Mouse (Mus musculus) heart, embryonic 11.5 days (tissue): ENCODE measurements around the gene Kcnk6. TPM values are rescaled to one million over a fixed set of nuclear protein-coding genes. Genes with fewer than 3 reads are reported as not detected.

Experiments
- ATAC-seq: fragments of 200-750 bp; cut with Nextera tagmentation; replicated peaks from 2 replicates; pipeline ENCODE4 v1.8.0; 2017; ENCODE audit warnings: moderate library complexity; ENCODE audit not compliant: insufficient number of reproducible peaks, low FRiP score, low TSS enrichment
- H3K27ac ChIP-seq: fragments of 300-500 bp; sonication (generic); 2 replicates; pipeline ENCODE4 v1.5.1; 2014; ENCODE audit warnings: mild to moderate bottlenecking, low read depth, low read length
- H3K27me3 ChIP-seq: fragments of 300-500 bp; sonication (generic); 2 replicates; pipeline ENCODE4 v1.6.1; 2014; ENCODE audit warnings: mild to moderate bottlenecking, low read length, mixed read lengths; ENCODE audit not compliant: control insufficient read depth, insufficient read depth
- H3K36me3 ChIP-seq: fragments of 300-500 bp; sonication (generic); 2 replicates; pipeline ENCODE4 v1.6.1; 2014; ENCODE audit warnings: mild to moderate bottlenecking, low read length, moderate library complexity, mixed read lengths; ENCODE audit not compliant: control insufficient read depth, insufficient read depth
- H3K4me1 ChIP-seq: fragments of 300-500 bp; sonication (generic); 2 replicates; pipeline ENCODE4 v1.6.1; 2014; ENCODE audit warnings: low read length; ENCODE audit not compliant: control insufficient read depth, insufficient read depth
- H3K4me2 ChIP-seq: fragments of 300-500 bp; sonication (generic); 2 replicates; pipeline ENCODE4 v1.6.1; 2014; ENCODE audit warnings: mild to moderate bottlenecking, moderate library complexity
- H3K4me3 ChIP-seq: fragments of 300-500 bp; sonication (generic); 2 replicates; pipeline ENCODE4 v1.5.1; 2014; ENCODE audit warnings: low read depth, low read length
- H3K9ac ChIP-seq: fragments of 300-500 bp; sonication (generic); 2 replicates; pipeline ENCODE4 v1.6.1; 2014; ENCODE audit warnings: mild to moderate bottlenecking, low read depth, low read length, moderate library complexity
- H3K9me3 ChIP-seq: fragments of 300-500 bp; sonication (generic); replicated peaks from 2 replicates; pipeline ENCODE4 v1.6.1; 2016; ENCODE audit warnings: low read length; ENCODE audit not compliant: control insufficient read depth
- WGBS: fragments of 180-500 bp; shearing (Covaris S2); extraction: QIAGEN DNeasy Blood & Tissue Kit; methylation state at CpG from one replicate; pipeline ENCODE4 v1.1.7; 2014; ENCODE audit not compliant: insufficient replicate concordance; 5-methylcytosine and 5-hydroxymethylcytosine counted together
- polyA plus RNA-seq: library from polyadenylated mRNA; unstranded; fragments of >200 nt; fragmentation: Nextera tagmentation; extraction: Ambion mirVana; gene quantifications from 2 replicates; pipeline ENCODE4 v1.2.1, GENCODE M21; 2014

Kcnk6 gene
- polyA plus RNA-seq: 0.89 and 1.6 TPM in 2 replicates

GRCm38 (mm10) chr7:29232247-29233013, at the start of gene Kcnk6:
TSS of gene Kcnk6 (minus strand) at chr7:29232515.
- H3K27ac ChIP-seq: peak within 1 kb of the TSS; percentile 54; the same call in 1 of the 2 replicates
- WGBS: 1% methylated on average over 62 of the region's 62 CpGs
- peaks cover 23% of the 10 kb centered on the region for H3K27me3 ChIP-seq
- peak within 1 kb of the TSS; percentile 96 for H3K4me2 ChIP-seq
- H3K9me3 ChIP-seq: no peaks in the 10 kb centered on the region
- peaks cover 5% of the 10 kb centered on the region; the same call in 1 of the 2 replicates for H3K4me1 ChIP-seq
- H3K9ac ChIP-seq: peak within 1 kb of the TSS; percentile 81
- no peak; the same call in 1 of the 2 replicates for ATAC-seq
- H3K4me3 ChIP-seq: peak within 1 kb of the TSS; percentile 64
- H3K36me3 ChIP-seq: no peaks in the 10 kb centered on the region

GRCm38 (mm10) chr7:29281201-29282073, 49.1 kb upstream of the Kcnk6 start, which contains the start of gene Spint2:
TSS of gene Spint2 (minus strand) at chr7:29281912.
- ATAC-seq: peak; percentile 50; the same call in 1 of the 2 replicates
- 1% methylated on average over 80 of the region's 80 CpGs for WGBS
- Histone ChIP-seq H3K4me3 (peak within 1 kb of the TSS; percentile 59), H3K27me3 (peaks cover 36% of the 10 kb centered on the region), H3K27ac (no peak within 1 kb of the TSS), H3K36me3 (no peaks in the 10 kb centered on the region), H3K9me3 (no peaks in the 10 kb centered on the region), H3K9ac (peak within 1 kb of the TSS; percentile 77), H3K4me1 (peaks cover 22% of the 10 kb centered on the region), H3K4me2 (peak within 1 kb of the TSS; percentile 100)

DNA sequence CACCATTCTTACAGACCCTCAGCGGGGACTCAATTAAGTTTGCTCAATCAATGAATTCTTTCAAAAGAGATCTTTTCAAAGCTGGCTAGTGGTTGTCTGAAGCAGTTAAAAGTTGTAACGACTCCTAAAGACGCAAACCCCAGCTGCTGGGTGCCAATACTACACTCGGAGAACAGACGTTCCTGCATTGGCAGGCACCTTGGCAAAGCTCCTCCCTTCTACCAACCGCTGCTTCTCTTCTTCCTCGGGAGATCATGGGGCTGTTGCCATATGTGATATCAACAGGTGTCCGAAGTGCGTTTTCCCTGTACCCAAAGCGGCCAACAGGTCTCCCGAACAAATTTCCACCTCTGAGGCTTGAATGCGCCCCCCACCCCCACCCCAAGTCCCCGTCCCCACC, 48.5 kb upstream of the Kcnk6 start:
- ATAC-seq: no peak
- no peak overlapping the region for H3K27ac ChIP-seq
- H3K4me1 ChIP-seq: peaks cover 22% of the 10 kb centered on the region
- H3K27me3 ChIP-seq: peaks cover 34% of the 10 kb centered on the region
- 17% methylated on average over 13 of the region's 13 CpGs for WGBS
- peak overlapping the region; percentile 59 for H3K4me3 ChIP-seq
- no peaks in the 10 kb centered on the region for H3K36me3 ChIP-seq
- H3K9ac ChIP-seq: peak overlapping the region; percentile 77
- H3K4me2 ChIP-seq: peak overlapping the region; percentile 100
- no peaks in the 10 kb centered on the region for H3K9me3 ChIP-seq

DNA sequence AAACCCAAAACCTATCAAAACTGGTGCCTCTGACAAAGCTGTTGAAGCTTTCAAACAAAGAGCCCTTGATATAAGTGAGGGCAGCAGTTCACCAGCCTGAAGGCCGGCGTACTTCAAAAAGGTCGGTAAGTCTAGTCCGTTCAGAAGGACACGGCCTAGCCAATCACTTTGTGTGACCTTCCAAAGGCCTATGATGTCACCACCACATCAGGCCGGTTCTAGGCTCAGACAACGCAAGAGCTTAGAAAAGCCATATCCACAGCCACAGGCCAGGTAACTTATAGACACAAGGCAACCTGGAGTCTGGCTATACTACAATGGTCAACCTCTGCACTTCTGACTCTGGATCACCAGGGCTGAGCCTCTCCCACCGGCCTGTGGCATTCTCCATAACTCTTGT, 47.6 kb upstream of the Kcnk6 start:
- 0 out of 2 replicates have a peak, but pooled peaks have one; percentile 40 for ATAC-seq
- H3K27ac ChIP-seq: peak overlapping the region; percentile 17; the same call in 1 of the 2 replicates

GRCm38 (mm10) chr7:29279261-29279660, 46.9 kb upstream of the Kcnk6 start:
- no peaks in the 10 kb centered on the region for H3K9me3 ChIP-seq
- no peak overlapping the region for H3K4me2 ChIP-seq
- 0 out of 2 replicates have a peak overlapping the region, but pooled peaks have one; percentile 46 for H3K27ac ChIP-seq
- peaks cover 30% of the 10 kb centered on the region for H3K27me3 ChIP-seq
- H3K4me3 ChIP-seq: no peak overlapping the region
- no peak for ATAC-seq
- no peak overlapping the region for H3K9ac ChIP-seq
- H3K4me1 ChIP-seq: peaks cover 22% of the 10 kb centered on the region
- no peaks in the 10 kb centered on the region for H3K36me3 ChIP-seq

More for the DNA sequence above, 47.6 kb upstream of the Kcnk6 start:
- H3K4me1 ChIP-seq: peaks cover 22% of the 10 kb centered on the region
- 26% methylated on average over 8 of the region's 8 CpGs for WGBS
- no peak overlapping the region for H3K9ac ChIP-seq
- no peak overlapping the region for H3K4me2 ChIP-seq
- H3K4me3 ChIP-seq: no peak overlapping the region
- H3K36me3 ChIP-seq: no peaks in the 10 kb centered on the region
- peaks cover 30% of the 10 kb centered on the region for H3K27me3 ChIP-seq
- H3K9me3 ChIP-seq: no peaks in the 10 kb centered on the region

- no peaks in the 10 kb centered on the region for H3K36me3 ChIP-seq
Observed at GRCm38 (mm10) chr7:29277510-29277909, 45.2 kb upstream of the Kcnk6 start.

GRCm38 (mm10) chr7:29276715-29277114, 44.4 kb upstream of the Kcnk6 start:
- Histone ChIP-seq H3K4me3 (no peak overlapping the region), H3K9me3 (no peaks in the 10 kb centered on the region), H3K27me3 (peaks cover 11% of the 10 kb centered on the region), H3K27ac (no peak overlapping the region), H3K4me2 (no peak overlapping the region), H3K9ac (no peak overlapping the region), H3K36me3 (no peaks in the 10 kb centered on the region), H3K4me1 (peaks cover 26% of the 10 kb centered on the region)
- no peak for ATAC-seq
- 80% methylated on average over 5 of the region's 5 CpGs for WGBS

More at GRCm38 (mm10) chr7:29277510-29277909, 45.2 kb upstream of the Kcnk6 start:
- Histone ChIP-seq H3K4me3 (no peak overlapping the region), H3K9me3 (no peaks in the 10 kb centered on the region), H3K4me1 (peaks cover 24% of the 10 kb centered on the region), H3K4me2 (no peak overlapping the region), H3K27me3 (peaks cover 19% of the 10 kb centered on the region), H3K9ac (no peak overlapping the region), H3K27ac (no peak overlapping the region)
- no peak for ATAC-seq
- 87% methylated on average over 4 of the region's 4 CpGs for WGBS

DNA sequence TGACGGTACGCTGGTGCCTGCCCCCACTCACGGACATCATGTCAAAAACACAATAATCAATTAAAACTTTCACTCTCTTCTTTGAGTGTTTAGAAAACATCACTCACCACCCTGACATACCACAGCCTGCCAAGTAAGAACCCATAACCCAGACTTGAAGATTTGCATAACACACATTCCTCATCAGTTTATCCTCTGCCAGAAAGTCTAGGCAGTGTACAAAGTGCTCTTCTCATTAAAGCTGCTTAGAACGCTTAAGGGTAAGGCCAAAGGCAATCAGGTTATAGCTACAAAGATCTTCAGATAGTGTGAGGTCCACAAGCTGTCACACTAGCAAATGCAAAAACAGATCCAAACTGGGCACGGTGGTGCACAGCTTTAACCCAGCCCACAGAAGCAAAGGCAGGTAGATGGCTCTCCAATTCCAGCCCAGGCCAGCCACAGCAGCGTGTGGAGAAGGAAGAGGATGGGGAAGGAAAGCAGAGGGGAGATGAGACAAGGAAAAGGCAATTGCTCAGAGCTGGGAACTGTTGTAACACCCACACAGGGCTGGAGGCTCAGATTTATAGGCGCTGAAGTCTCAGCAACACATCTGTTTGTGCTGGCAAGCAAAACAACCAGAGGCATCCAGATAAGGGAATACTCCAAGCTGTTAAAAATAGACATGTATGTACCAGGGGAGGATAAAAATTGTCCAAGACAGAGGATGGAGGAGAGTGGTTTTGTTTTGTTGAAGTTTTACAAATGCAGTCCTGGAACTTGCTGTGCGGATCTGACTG, 39.6 kb upstream of the Kcnk6 start:
- Histone ChIP-seq H3K4me2 (peak overlapping the region; percentile 22), H3K27ac (peak overlapping the region; percentile 35; the same call in 1 of the 2 replicates), H3K27me3 (no peaks in the 10 kb centered on the region), H3K9ac (0 out of 2 replicates have a peak overlapping the region, but pooled peaks have one; percentile 39), H3K36me3 (no peaks in the 10 kb centered on the region), H3K4me1 (peaks cover 10% of the 10 kb centered on the region), H3K4me3 (no peak overlapping the region), H3K9me3 (no peaks in the 10 kb centered on the region)
- no peak for ATAC-seq
- WGBS: 51% methylated on average over 8 of the region's 8 CpGs
